Mouse (Mus musculus): ENCODE results near the gene Med12l. TPM values are rescaled to one million over a fixed set of nuclear protein-coding genes. Genes with fewer than 3 reads are reported as not detected.

Med12l gene
- polyA plus RNA-seq, 2 experiments: 2.4 to 4.5 TPM

GRCm38 (mm10) chr3:59174426-59175154 is 169.0 kb downstream of the Med12l start:
- ATAC-seq (ENCODE audit: low FRiP score, low read depth): no peak
- Histone ChIP-seq H3K9ac (ENCODE audit: low read depth, low read length, severe bottlenecking) (no peak overlapping the region), H3K4me1 (ENCODE audit: control insufficient read depth, insufficient read depth, low read length) (no peaks in the 10 kb centered on the region), H3K27ac (replicated peaks; ENCODE audit: low read depth, low read length) (no peak overlapping the region), H3K36me3 (ENCODE audit: control insufficient read depth, insufficient read depth, low read length) (no peaks in the 10 kb centered on the region), H3K27me3 (ENCODE audit: control insufficient read depth, insufficient read depth, low read length) (no peaks in the 10 kb centered on the region), H3K9me3 (ENCODE audit: control insufficient read depth, low read length) (no peaks in the 10 kb centered on the region), H3K4me3 (replicated peaks; ENCODE audit: low read length) (no peak overlapping the region), H3K4me2 (replicated peaks; ENCODE audit: low read depth, low read length, severe bottlenecking) (no peak overlapping the region)
- TF ChIP-seq POLR2A (IDR thresholded peaks at IDR 0.05; ENCODE audit: borderline replicate concordance, extremely low read depth, insufficient read depth, insufficient read length): no peak
- DNase-seq (ENCODE audit: low spot score): no peak
- WGBS: 76% methylated on average over 6 of the region's 6 CpGs

- Histone ChIP-seq H3K4me3 (replicated peaks; ENCODE audit: low read length) (no peak overlapping the region), H3K9ac (ENCODE audit: low read depth, low read length, severe bottlenecking) (no peak overlapping the region), H3K4me1 (ENCODE audit: control insufficient read depth, insufficient read depth, low read length) (no peaks in the 10 kb centered on the region), H3K27ac (replicated peaks; ENCODE audit: low read depth, low read length) (no peak overlapping the region), H3K9me3 (ENCODE audit: control insufficient read depth, low read length) (no peaks in the 10 kb centered on the region), H3K36me3 (ENCODE audit: control insufficient read depth, insufficient read depth, low read length) (no peaks in the 10 kb centered on the region), H3K4me2 (replicated peaks; ENCODE audit: low read depth, low read length, severe bottlenecking) (no peak overlapping the region), H3K27me3 (ENCODE audit: control insufficient read depth, insufficient read depth, low read length) (no peaks in the 10 kb centered on the region)
- DNase-seq (ENCODE audit: low spot score) (peak; percentile 73), ATAC-seq (ENCODE audit: low FRiP score, low read depth) (peak; percentile 70; the same call in 1 of the 2 replicates)
- no peak for TF ChIP-seq POLR2A (IDR thresholded peaks at IDR 0.05; ENCODE audit: borderline replicate concordance, extremely low read depth, insufficient read depth, insufficient read length)
- WGBS: 21% methylated on average over 5 of the region's 5 CpGs
Measured at GRCm38 (mm10) chr3:59175234-59175633, 169.6 kb downstream of the Med12l start.

- TF ChIP-seq POLR2A (IDR thresholded peaks at IDR 0.05; ENCODE audit: borderline replicate concordance, extremely low read depth, insufficient read depth, insufficient read length): no peak
- Histone ChIP-seq H3K4me2 (replicated peaks; ENCODE audit: low read depth, low read length, severe bottlenecking) (no peak overlapping the region), H3K36me3 (ENCODE audit: control insufficient read depth, insufficient read depth, low read length) (no peaks in the 10 kb centered on the region), H3K9ac (ENCODE audit: low read depth, low read length, severe bottlenecking) (no peak overlapping the region), H3K27ac (replicated peaks; ENCODE audit: low read depth, low read length) (no peak overlapping the region), H3K4me1 (ENCODE audit: control insufficient read depth, insufficient read depth, low read length) (no peaks in the 10 kb centered on the region), H3K9me3 (ENCODE audit: control insufficient read depth, low read length) (no peaks in the 10 kb centered on the region), H3K4me3 (replicated peaks; ENCODE audit: low read length) (no peak overlapping the region), H3K27me3 (ENCODE audit: control insufficient read depth, insufficient read depth, low read length) (no peaks in the 10 kb centered on the region)
- DNase-seq (ENCODE audit: low spot score): no peak
- 73% methylated on average over 5 of the region's 5 CpGs for WGBS
- no peak for ATAC-seq (ENCODE audit: low FRiP score, low read depth)
Measured at GRCm38 (mm10) chr3:59176871-59177270, 171.2 kb downstream of the Med12l start.

GRCm38 (mm10) chr3:59181134-59181533 is 175.5 kb downstream of the Med12l start:
- H3K27ac ChIP-seq (replicated peaks; ENCODE audit: low read depth, low read length): no peak overlapping the region
- H3K4me3 ChIP-seq (replicated peaks; ENCODE audit: low read length): no peak overlapping the region
- DNase-seq (ENCODE audit: low spot score): no peak
- no peaks in the 10 kb centered on the region for H3K27me3 ChIP-seq (ENCODE audit: control insufficient read depth, insufficient read depth, low read length)
- no peaks in the 10 kb centered on the region for H3K9me3 ChIP-seq (ENCODE audit: control insufficient read depth, low read length)
- H3K4me1 ChIP-seq (ENCODE audit: control insufficient read depth, insufficient read depth, low read length): no peaks in the 10 kb centered on the region
- no peak for ATAC-seq (ENCODE audit: low FRiP score, low read depth)
- H3K36me3 ChIP-seq (ENCODE audit: control insufficient read depth, insufficient read depth, low read length): no peaks in the 10 kb centered on the region
- 60% methylated on average over 5 of the region's 5 CpGs for WGBS
- no peak overlapping the region for H3K4me2 ChIP-seq (replicated peaks; ENCODE audit: low read depth, low read length, severe bottlenecking)
- TF ChIP-seq POLR2A (IDR thresholded peaks at IDR 0.05; ENCODE audit: borderline replicate concordance, extremely low read depth, insufficient read depth, insufficient read length): no peak
- no peak overlapping the region for H3K9ac ChIP-seq (ENCODE audit: low read depth, low read length, severe bottlenecking)

GRCm38 (mm10) chr3:59182129-59182528 is 176.5 kb downstream of the Med12l start:
- no peaks in the 10 kb centered on the region for H3K27me3 ChIP-seq (ENCODE audit: control insufficient read depth, insufficient read depth, low read length)
- H3K9me3 ChIP-seq (ENCODE audit: control insufficient read depth, low read length): no peaks in the 10 kb centered on the region
- no peak overlapping the region for H3K27ac ChIP-seq (replicated peaks; ENCODE audit: low read depth, low read length)
- DNase-seq (ENCODE audit: low spot score) (no peak), ATAC-seq (ENCODE audit: low FRiP score, low read depth) (no peak)
- H3K4me1 ChIP-seq (ENCODE audit: control insufficient read depth, insufficient read depth, low read length): no peaks in the 10 kb centered on the region
- no peak overlapping the region for H3K9ac ChIP-seq (ENCODE audit: low read depth, low read length, severe bottlenecking)
- H3K4me2 ChIP-seq (replicated peaks; ENCODE audit: low read depth, low read length, severe bottlenecking): no peak overlapping the region
- TF ChIP-seq POLR2A (IDR thresholded peaks at IDR 0.05; ENCODE audit: borderline replicate concordance, extremely low read depth, insufficient read depth, insufficient read length): no peak
- H3K4me3 ChIP-seq (replicated peaks; ENCODE audit: low read length): no peak overlapping the region
- no peaks in the 10 kb centered on the region for H3K36me3 ChIP-seq (ENCODE audit: control insufficient read depth, insufficient read depth, low read length)

All from limb, embryonic 14.5 days (tissue).